Comparison of ENCODE assay signal across 22 mouse cellular contexts in the genomic region with DNA sequence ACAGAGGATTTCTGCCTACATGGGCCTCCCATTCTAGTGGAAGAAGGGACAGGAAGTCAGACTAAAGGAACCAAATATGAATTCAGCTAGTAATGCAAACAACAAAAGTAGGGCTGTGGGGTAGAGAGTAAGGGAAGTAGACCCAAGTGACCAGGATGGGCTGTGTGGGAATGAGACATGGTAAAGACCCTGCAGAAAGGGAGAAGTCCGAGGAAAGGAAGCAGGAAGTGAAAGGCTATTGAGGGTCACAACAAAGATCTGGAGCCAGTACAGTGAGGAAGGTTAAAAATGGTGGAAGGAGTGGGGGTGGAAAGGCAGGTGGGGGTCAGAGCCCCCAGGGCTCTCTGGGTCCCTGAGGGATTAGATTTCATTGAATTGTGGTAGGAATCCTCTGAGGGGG.
DNase-seq lines count a peak whose midpoint lies in the region; ATAC-seq and TF ChIP-seq lines count a peak whose summit lies in the region.
"Had no signal": no experiment of that assay in that cellular context is flagged by ENCODE, and none has a peak within 500 bp of the region (broad histone marks: within the 10 kb centered on the region; RNA-seq: fewer than 3 reads in every experiment).

No protein-coding gene starts in this region.

- TF ChIP-seq RAD21 in CH12.LX (IDR thresholded peaks at IDR 0.05; ENCODE audit: low read depth, low read length), result no peak

- DNase-seq in CH12.LX (ENCODE audit: extremely low read depth), result no peak
- DNase-seq in embryo, embryonic 10 days (ENCODE audit: low spot score), result no peak
- DNase-seq: adrenal gland, postnatal 10 days; adrenal gland, postnatal 36 days; cerebellum, adult 11 months; cerebellum, adult 2 months; cerebellum, adult 9-11 months; cerebellum, postnatal 25 days; gastrocnemius, postnatal 14 days; heart, adult 2 months had no signal

- WGBS in macrophage (ENCODE audit: missing documents), result 0% methylated on average over 1 of the region's 1 CpGs
- WGBS in hindbrain, embryonic 12.5 days, result 58% methylated on average over 1 of the region's 1 CpGs
- WGBS in kidney, embryonic 14.5 days, result 59% methylated on average over 1 of the region's 1 CpGs

- dilution Hi-C loops in CH12.LX (cut with MboI; ENCODE audit: extremely low pct_ligation_motif_present, extremely low pct_unique_long_range_greater_than_20kb, low sequenced_read_pairs), result no loop called here

- H3K27ac ChIP-seq in CH12.LX (ENCODE audit: insufficient read depth, low read depth) (no peak overlapping the region), macrophage (peak overlapping the region; percentile 25; the same call in 1 of the 2 replicates)
- H3K27ac ChIP-seq in bone marrow macrophage, adult 2 months (ENCODE audit: insufficient read depth, low read depth, low read length), result peak overlapping the region; percentile 51
- no peak overlapping the region for H3K27ac ChIP-seq in hindbrain, embryonic 12.5 days
- H3K27ac ChIP-seq in kidney, embryonic 14.5 days (ENCODE audit: low read depth, low read length), result no peak overlapping the region
- H3K27ac ChIP-seq: forebrain, embryonic 10.5 days; forebrain, embryonic 13.5 days; heart, adult 2 months; hindbrain, embryonic 13.5 days; intestine, embryonic 15.5 days had no signal

- 0 out of 2 replicates have a peak, but pooled peaks have one; percentile 10 for TF ChIP-seq EP300 in CH12.LX (IDR thresholded peaks at IDR 0.05; ENCODE audit: low read length)

- in situ Hi-C loops in CH12.LX (cut with MboI; ENCODE audit: low pct_ligation_motif_present, low pct_unique_long_range_greater_than_20kb, low sequenced_read_pairs), result no loop called here

- H3K9me3 ChIP-seq in CH12.LX (replicated peaks; ENCODE audit: low read length), result no peaks in the 10 kb centered on the region
- H3K9me3 ChIP-seq in hindbrain, embryonic 12.5 days (replicated peaks), result no peaks in the 10 kb centered on the region
- H3K9me3 ChIP-seq in kidney, embryonic 14.5 days (ENCODE audit: control insufficient read depth, low read length), result no peaks in the 10 kb centered on the region
- H3K9me3 ChIP-seq: forebrain, embryonic 10.5 days; forebrain, embryonic 13.5 days; hindbrain, embryonic 13.5 days; intestine, embryonic 15.5 days had no signal

- no peak for ATAC-seq in hindbrain, embryonic 12.5 days (ENCODE audit: low FRiP score)
- no peak for ATAC-seq in kidney, embryonic 14.5 days (ENCODE audit: low FRiP score, low TSS enrichment)
- ATAC-seq: CD4-positive, CD25-positive, alpha-beta regulatory T cell, adult 4 months; forebrain, embryonic 13.5 days; forebrain, embryonic 16.5 days; hindbrain, embryonic 16.5 days; intestine, embryonic 15.5 days had no signal

- no peak overlapping the region for H3K9ac ChIP-seq in CH12.LX (ENCODE audit: insufficient read depth, low read depth)
- no peak overlapping the region for H3K9ac ChIP-seq in hindbrain, embryonic 12.5 days
- H3K9ac ChIP-seq in kidney, embryonic 14.5 days (ENCODE audit: low read depth, low read length), result no peak overlapping the region
- H3K9ac ChIP-seq: forebrain, embryonic 13.5 days; hindbrain, embryonic 13.5 days; intestine, embryonic 15.5 days had no signal

- H3K79me2 ChIP-seq in CH12.LX (replicated peaks; ENCODE audit: control insufficient read depth, extremely low read depth, insufficient read depth, poor library complexity, severe bottlenecking) (no peaks in the 10 kb centered on the region), macrophage (ENCODE audit: inconsistent target) (no peaks in the 10 kb centered on the region)

- H3K4me2 ChIP-seq in CH12.LX (ENCODE audit: insufficient read depth, low read depth, poor library complexity, severe bottlenecking), result no peak overlapping the region
- no peak overlapping the region for H3K4me2 ChIP-seq in hindbrain, embryonic 12.5 days (replicated peaks)
- no peak overlapping the region for H3K4me2 ChIP-seq in kidney, embryonic 14.5 days (replicated peaks; ENCODE audit: low read depth, low read length)
- H3K4me2 ChIP-seq: forebrain, embryonic 13.5 days; heart, embryonic 11.5 days; hindbrain, embryonic 13.5 days; intestine, embryonic 15.5 days had no signal

- TF ChIP-seq POLR2A in CH12.LX (IDR thresholded peaks at IDR 0.05; ENCODE audit: low read depth, low read length), result no peak
- no peak for TF ChIP-seq POLR2A in bone marrow macrophage, adult 2 months (IDR thresholded peaks at IDR 0.05; ENCODE audit: borderline replicate concordance, low read depth, low read length)

- no peaks in the 10 kb centered on the region for H3K36me3 ChIP-seq in CH12.LX (replicated peaks in 1 of 2; ENCODE audit: control insufficient read depth in 1 of 2, insufficient read depth in 1 of 2, low read length in 1 of 2)
- H3K36me3 ChIP-seq in macrophage (ENCODE audit: inconsistent target), result no peaks in the 10 kb centered on the region
- no peaks in the 10 kb centered on the region; the same call in 1 of the 2 replicates for H3K36me3 ChIP-seq in hindbrain, embryonic 12.5 days
- H3K36me3 ChIP-seq in kidney, embryonic 14.5 days (ENCODE audit: control insufficient read depth, insufficient read depth, low read length), result no peaks in the 10 kb centered on the region
- H3K36me3 ChIP-seq: forebrain, embryonic 10.5 days; intestine, embryonic 15.5 days had no signal

- no peaks in the 10 kb centered on the region for H3K27me3 ChIP-seq in CH12.LX (replicated peaks)
- no peaks in the 10 kb centered on the region for H3K27me3 ChIP-seq in hindbrain, embryonic 12.5 days
- H3K27me3 ChIP-seq in kidney, embryonic 14.5 days (ENCODE audit: control insufficient read depth, insufficient read depth, low read length), result no peaks in the 10 kb centered on the region
- H3K27me3 ChIP-seq: forebrain, embryonic 13.5 days; hindbrain, embryonic 13.5 days; intestine, embryonic 15.5 days had no signal

- no peak for TF ChIP-seq CTCF in CH12.LX (conservative IDR thresholded peaks at IDR 0.05 in 1 of 2, IDR thresholded peaks at IDR 0.05 in 1 of 2; ENCODE audit: low read depth in 2 of 2, low read length in 2 of 2)
- TF ChIP-seq CTCF in bone marrow macrophage, adult 2 months (IDR thresholded peaks at IDR 0.05; ENCODE audit: low read depth, low read length), result no peak

- H3K4me1 ChIP-seq in CH12.LX (ENCODE audit: control insufficient read depth in 1 of 2, insufficient read depth in 2 of 2), result peaks cover 36 to 69% of the 10 kb centered on the region in 2 experiments
- peaks cover 29% of the 10 kb centered on the region for H3K4me1 ChIP-seq in bone marrow macrophage, adult 2 months (ENCODE audit: control insufficient read depth, insufficient read depth, low read length)
- H3K4me1 ChIP-seq in hindbrain, embryonic 12.5 days, result no peaks in the 10 kb centered on the region
- no peaks in the 10 kb centered on the region for H3K4me1 ChIP-seq in kidney, embryonic 14.5 days (ENCODE audit: control insufficient read depth, insufficient read depth, low read length)
- H3K4me1 ChIP-seq: forebrain, embryonic 10.5 days; forebrain, embryonic 13.5 days; hindbrain, embryonic 13.5 days; intestine, embryonic 15.5 days had no signal

- no peak overlapping the region for H3K4me3 ChIP-seq in CH12.LX (replicated peaks in 1 of 3; ENCODE audit: low read depth in 2 of 3, low read length in 2 of 3, poor library complexity in 1 of 3)
- no peak overlapping the region for H3K4me3 ChIP-seq in bone marrow macrophage, adult 2 months (ENCODE audit: insufficient read depth, low read length)
- no peak overlapping the region for H3K4me3 ChIP-seq in macrophage (ENCODE audit: inconsistent target)
- no peak overlapping the region for H3K4me3 ChIP-seq in hindbrain, embryonic 12.5 days
- H3K4me3 ChIP-seq in kidney, embryonic 14.5 days (ENCODE audit: low read length), result no peak overlapping the region
- H3K4me3 ChIP-seq: forebrain, embryonic 10.5 days; forebrain, embryonic 13.5 days; heart, adult 2 months; hindbrain, embryonic 13.5 days; intestine, embryonic 15.5 days had no signal

TF ChIP-seq in CH12.LX, 34 proteins besides CTCF, POLR2A, EP300 and RAD21:
- TF ChIP-seq ELF1 (IDR thresholded peaks at IDR 0.05; ENCODE audit: low read depth, low read length), result 0 out of 2 replicates have a peak, but pooled peaks have one; percentile 27
- 0 out of 2 replicates have a peak, but pooled peaks have one; percentile 17 for TF ChIP-seq CHD2 (IDR thresholded peaks at IDR 0.05; ENCODE audit: low read length)
- TF ChIP-seq JUND (conservative IDR thresholded peaks at IDR 0.05; ENCODE audit: low read depth, low read length), result no peak
- TF ChIP-seq GABPA (IDR thresholded peaks at IDR 0.05; ENCODE audit: insufficient replicate concordance, low read depth, low read length), result no peak

Comparison
In these comparisons a context has a peak if more than half of its experiments do, and no peak if none do; other contexts are left out.
1. H3K27ac ChIP-seq: peak in bone marrow macrophage, adult 2 months (single experiment) and macrophage (single experiment); none in CH12.LX (single experiment), hindbrain, embryonic 12.5 days (single experiment) and kidney, embryonic 14.5 days (single experiment).